Mouse (Mus musculus) lung, postnatal 0 days (tissue): Measurements from ENCODE around the gene 1700014D04Rik.

Experiments used
- CTCF ChIP-seq: IDR thresholded peaks from 2 replicates; pipeline ENCODE4 v1.5.1; 2016; ENCODE audit warnings: antibody characterized with exemption, mild to moderate bottlenecking
- EP300 ChIP-seq: IDR thresholded peaks from 2 replicates; pipeline ENCODE4 v1.6.1; 2016; ENCODE audit warnings: antibody characterized with exemption, mild to moderate bottlenecking, control low read depth

DNA sequence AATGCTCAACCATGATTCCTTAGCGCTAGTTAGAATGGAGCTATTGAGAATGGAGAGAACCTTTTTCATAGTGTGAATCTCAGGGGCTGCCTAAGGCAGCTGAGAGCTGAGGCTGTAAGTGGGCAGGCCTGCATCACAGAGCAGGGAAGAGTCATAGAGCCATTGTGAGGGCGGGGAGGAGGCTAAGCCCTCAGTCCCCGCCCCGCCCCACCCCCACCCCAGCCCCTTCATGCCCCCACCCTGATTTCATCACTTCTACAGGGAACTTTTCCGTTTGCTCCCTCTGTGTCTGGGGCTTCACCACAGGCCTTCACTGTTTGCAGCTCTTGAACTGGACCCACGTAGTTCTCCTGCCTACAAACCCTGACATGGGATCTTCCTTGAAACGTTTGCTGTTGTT lies 14.9 kb downstream of the 1700014D04Rik start, which contains the start of gene Spata31d1d:
- TF ChIP-seq CTCF (no peak), EP300 (no peak)
